Comparison of ENCODE assay signal across 8 mouse cellular contexts in the genomic region with DNA sequence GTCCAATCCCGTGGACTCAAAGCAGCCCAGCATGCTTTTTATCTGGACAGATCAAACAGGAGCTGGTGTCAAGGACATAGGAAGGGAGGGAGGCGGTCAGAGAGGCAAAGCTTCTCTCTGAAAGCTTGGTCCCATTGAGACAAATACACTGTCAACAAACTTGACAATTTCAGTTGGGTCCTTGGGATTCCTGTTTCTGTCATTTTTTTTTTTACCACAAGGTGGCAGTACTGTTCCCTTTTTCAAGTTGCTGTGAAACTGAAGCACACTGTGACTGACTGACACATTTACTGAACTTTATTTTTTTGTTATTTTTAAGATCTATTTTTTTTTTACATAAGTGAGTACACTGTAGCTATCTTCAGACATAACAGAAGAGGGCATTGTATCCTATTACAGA. TPM values are rescaled to one million over a fixed set of nuclear protein-coding genes. Genes with fewer than 3 reads are reported as not detected.
DNase-seq lines count a peak whose midpoint lies in the region; ATAC-seq and TF ChIP-seq lines count a peak whose summit lies in the region.

No protein-coding gene starts in this region.

- H3K4me3 ChIP-seq in kidney, adult 2 months (ENCODE audit: insufficient read depth, low read depth, low read length), result no peak overlapping the region

- TF ChIP-seq POLR2A in kidney, adult 2 months (IDR thresholded peaks at IDR 0.05; ENCODE audit: low read depth, low read length), result no peak

- H3K36me3 ChIP-seq in kidney, adult 2 months (ENCODE audit: control insufficient read depth, insufficient read depth, low read length), result no peaks in the 10 kb centered on the region; the same call in 1 of the 2 replicates

- no peak overlapping the region for H3K27ac ChIP-seq in kidney, adult 2 months (ENCODE audit: insufficient read depth, low read depth, low read length)

- DNase-seq in kidney, adult 2 months, result peak; percentile 31
- DNase-seq in kidney, adult 8-10 months, result no peak
- peak; percentile 55 for DNase-seq in ES-CJ7 (ENCODE audit: low read depth, low spot score)
- no peak for DNase-seq in kidney, adult 18-20 months
- DNase-seq in ovary, adult 18-20 months (ENCODE audit: low spot score), result no peak
- no peak for DNase-seq in urinary bladder, postnatal 36 days (ENCODE audit: low spot score in 2 of 2)

- H3K4me1 ChIP-seq in kidney, adult 2 months (ENCODE audit: control insufficient read depth, insufficient read depth, low read length), result no peaks in the 10 kb centered on the region

- 0 out of 2 replicates have a peak, but pooled peaks have one; percentile 12 for TF ChIP-seq CTCF in kidney, adult 2 months (conservative IDR thresholded peaks at IDR 0.05; ENCODE audit: insufficient read depth, insufficient read length, low read depth, low read length)

- ATAC-seq in common myeloid progenitor, adult 5-6 weeks (replicated peaks; ENCODE audit: low read depth, poor library complexity, severe bottlenecking), result peak; percentile 74
- ATAC-seq in megakaryocyte progenitor cell, adult 5-6 weeks (replicated peaks; ENCODE audit: poor library complexity), result peak; percentile 83

- 79% methylated on average over 2 of the region's 2 CpGs for WGBS in kidney, adult 2 months

- no peaks in the 10 kb centered on the region for H3K27me3 ChIP-seq in kidney, adult 2 months (replicated peaks; ENCODE audit: control insufficient read depth, insufficient read depth, low read length)

RNA-seq across cellular contexts. Expression of a gene that starts 19.4 kb away (rescaled TPM):
- 62.8 and 71.2 TPM in 2 replicates for polyA plus RNA-seq in kidney, adult 2 months (2012; rRNA removed)
- 3.7 and 12.0 TPM in 2 replicates for total RNA-seq in common myeloid progenitor, adult 5-6 weeks (2017)
- total RNA-seq in megakaryocyte progenitor cell, adult 5-6 weeks (2015), result 3.0 and 3.2 TPM in 2 replicates
- total RNA-seq in megakaryocyte progenitor cell, adult 5-6 weeks (2017), result 8.0 and 15.9 TPM in 2 replicates

Comparison
In these comparisons a context has a peak if more than half of its experiments do, and no peak if none do; other contexts are left out.
1. DNase-seq: peak in kidney, adult 2 months (single experiment) and ES-CJ7 (single experiment); none in kidney, adult 8-10 months (0 of 2), kidney, adult 18-20 months (single experiment), ovary, adult 18-20 months (single experiment) and urinary bladder, postnatal 36 days (0 of 2).